Mouse (Mus musculus) liver, postnatal 0 days (tissue): ENCODE measurements around the gene Krt80.

ENCODE experiments used
- CTCF ChIP-seq: sonication (generic); IDR thresholded peaks from 2 replicates; pipeline ENCODE4 v1.5.1; 2016; ENCODE audit warnings: antibody characterized with exemption, low read depth
- EP300 ChIP-seq: IDR thresholded peaks from 2 replicates; pipeline ENCODE4 v1.6.1; 2016; ENCODE audit warnings: antibody characterized with exemption, low read depth, mild to moderate bottlenecking

DNA sequence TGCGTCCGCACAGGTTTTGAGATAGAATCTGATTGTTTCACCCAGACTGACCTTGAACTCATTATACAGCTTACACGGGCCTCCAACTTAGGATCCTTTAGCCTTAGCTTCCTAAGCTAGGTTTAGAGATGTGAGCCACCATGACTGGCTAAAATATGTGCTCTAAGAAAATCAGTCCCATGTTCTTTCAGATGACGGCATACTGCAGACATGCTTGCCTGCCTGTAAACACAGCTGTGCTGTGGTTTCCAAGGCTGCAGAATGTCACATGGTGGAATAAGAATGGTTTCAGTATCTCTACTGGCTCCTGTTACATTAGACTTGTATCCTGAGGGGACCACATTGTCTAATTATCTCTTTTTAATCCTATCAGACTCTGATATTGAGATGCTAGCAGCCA is 49.0 kb upstream of the Krt80 start:
- TF ChIP-seq EP300 = no peak
- TF ChIP-seq CTCF = no peak
